Mouse (Mus musculus) adrenal gland, postnatal 36 days (tissue): Measurements from ENCODE around the gene Mogat1. TPM values are rescaled to one million over a fixed set of nuclear protein-coding genes. Genes with fewer than 3 reads are reported as not detected.
A peak's percentile ranks its signal among the peaks of the same experiment; 100 is the strongest.
"Not testable (repeated sequence)": the region's sequence is repeated elsewhere in the genome, so short reads cannot be mapped to it uniquely, and the experiment has no call there.

Experiments used
- DNase-seq, 2 experiments: peaks; one replicate each; pipeline ENCODE4 v3.0.0; 2021; ENCODE audit warnings: mixed read lengths in 1 of 2
- long read RNA-seq, 2 experiments: library from polyadenylated mRNA; stranded (forward); transcript quantifications; one replicate each; pipeline ENCODE4 v2.0.0; 2021; ENCODE audit warnings: borderline sequencing depth in 2 of 2
- total RNA-seq, 2 experiments: library from RNA; stranded (reverse); gene quantifications; 2 replicates each; pipeline ENCODE4 v1.2.3; 2021

Mogat1 gene
- 1 to 10 TPM; 2.1 to 3.1 TPM for total RNA-seq
- long read RNA-seq, experiment 1, partial matches to known transcripts: 1 of 2 reads
- long read RNA-seq, experiment 1, other reads (novel, unspliced or antisense): 0 of 2 reads
- long read RNA-seq, experiment 2, partial matches to known transcripts: 0 of 1 reads
- long read RNA-seq, experiment 2, other reads (novel, unspliced or antisense): 1 of 1 reads

DNA sequence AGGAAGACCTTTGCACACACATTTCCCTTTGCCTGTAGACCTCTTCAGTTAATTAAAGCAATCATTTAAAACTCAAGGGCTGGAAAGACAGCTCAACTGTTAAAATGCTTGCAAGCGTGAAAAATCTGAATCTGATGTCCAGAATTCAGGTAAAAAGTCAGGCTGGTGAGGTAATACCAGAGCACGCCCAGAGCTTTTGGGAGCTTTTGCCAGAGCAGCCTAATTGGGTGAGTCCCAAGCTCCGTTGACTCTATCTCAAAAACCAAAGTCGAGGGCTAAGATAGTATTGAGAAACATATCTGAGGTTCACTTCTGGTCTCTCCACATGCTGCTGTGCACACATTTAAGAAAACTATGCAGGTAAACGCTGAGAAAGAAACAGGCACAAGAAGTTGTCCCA is at the start of gene Mogat1:
TSS of gene Mogat1 (plus strand) at position 130 of the 400 bp plus-strand sequence.
- peak in 1 of 2 experiments; percentile 26 for DNase-seq

DNA sequence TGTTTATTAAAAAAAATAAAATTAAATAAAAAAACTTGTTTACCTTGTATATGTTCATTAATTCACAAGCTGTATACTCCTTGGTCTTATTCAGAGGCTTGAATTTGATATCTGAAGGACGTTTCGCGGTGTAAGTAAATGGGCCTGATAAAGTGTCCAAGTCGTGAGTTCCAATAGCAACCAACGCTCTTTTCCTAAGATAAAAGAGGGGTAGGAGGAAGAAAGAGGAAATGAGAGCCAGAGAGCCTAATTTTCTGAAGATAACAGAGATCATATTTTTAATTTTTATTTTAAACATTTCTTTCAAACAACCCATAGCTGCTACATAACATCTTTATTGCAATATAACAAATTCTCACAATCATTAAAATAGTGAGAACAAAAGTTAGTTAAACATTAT is 38.4 kb upstream of the Mogat1 start:
- DNase-seq: no peak

DNA sequence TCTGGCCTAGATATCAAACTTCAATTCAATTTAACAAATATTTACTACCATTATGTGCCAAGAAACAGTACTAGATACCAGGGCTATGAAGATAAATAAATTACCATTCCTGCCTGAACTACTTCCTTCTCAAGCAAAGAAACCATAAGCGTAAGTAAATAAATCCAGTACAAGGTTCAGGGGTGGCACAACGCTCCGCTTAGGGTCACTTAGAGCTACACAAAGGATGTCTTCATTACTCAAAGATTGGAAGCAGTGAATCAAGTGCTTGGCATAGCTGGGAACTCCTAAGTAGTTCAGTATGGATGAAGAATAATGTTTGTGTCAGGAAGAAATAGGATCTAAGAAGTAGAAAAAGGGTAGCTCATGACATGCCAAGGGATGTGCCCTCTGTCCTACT is 27.4 kb upstream of the Mogat1 start:
- DNase-seq: no peak

DNA sequence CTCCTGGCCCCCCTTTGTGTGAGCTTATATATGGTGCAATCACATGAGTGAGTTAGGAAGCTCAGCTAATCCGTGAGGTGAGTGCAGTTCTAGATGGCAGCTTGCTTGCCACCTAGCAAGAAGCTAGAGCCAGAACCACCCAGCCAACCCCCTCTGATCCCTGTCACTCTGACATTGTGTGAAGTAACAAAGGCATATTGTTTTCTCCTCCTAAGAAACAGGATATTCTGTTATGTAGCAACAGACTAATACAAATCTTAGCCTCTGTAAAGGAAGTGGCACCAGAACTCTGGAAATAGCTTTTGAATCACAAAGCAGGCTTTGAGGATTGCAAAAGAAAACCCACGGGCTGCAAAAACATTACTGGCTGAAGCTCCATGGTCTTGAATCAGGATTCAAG is 26.4 kb upstream of the Mogat1 start:
- DNase-seq: no peak

DNA sequence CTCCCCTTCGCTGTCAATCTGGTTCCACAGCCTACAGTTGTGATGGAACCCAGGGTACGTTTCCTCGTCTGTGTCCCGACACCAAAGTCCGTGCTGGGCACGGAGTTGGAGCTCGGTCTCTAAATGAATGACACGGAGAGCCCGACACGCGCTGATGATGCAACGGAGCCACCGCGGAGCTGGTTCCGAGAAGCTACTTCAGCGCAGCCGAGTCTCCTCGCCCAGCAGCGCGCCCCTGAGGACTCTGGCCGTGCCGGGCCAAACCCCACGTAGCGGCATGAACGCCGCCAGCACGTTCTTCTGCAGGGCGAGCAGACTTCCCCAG is 22.4 kb upstream of the Mogat1 start:
- no peak for DNase-seq

DNA sequence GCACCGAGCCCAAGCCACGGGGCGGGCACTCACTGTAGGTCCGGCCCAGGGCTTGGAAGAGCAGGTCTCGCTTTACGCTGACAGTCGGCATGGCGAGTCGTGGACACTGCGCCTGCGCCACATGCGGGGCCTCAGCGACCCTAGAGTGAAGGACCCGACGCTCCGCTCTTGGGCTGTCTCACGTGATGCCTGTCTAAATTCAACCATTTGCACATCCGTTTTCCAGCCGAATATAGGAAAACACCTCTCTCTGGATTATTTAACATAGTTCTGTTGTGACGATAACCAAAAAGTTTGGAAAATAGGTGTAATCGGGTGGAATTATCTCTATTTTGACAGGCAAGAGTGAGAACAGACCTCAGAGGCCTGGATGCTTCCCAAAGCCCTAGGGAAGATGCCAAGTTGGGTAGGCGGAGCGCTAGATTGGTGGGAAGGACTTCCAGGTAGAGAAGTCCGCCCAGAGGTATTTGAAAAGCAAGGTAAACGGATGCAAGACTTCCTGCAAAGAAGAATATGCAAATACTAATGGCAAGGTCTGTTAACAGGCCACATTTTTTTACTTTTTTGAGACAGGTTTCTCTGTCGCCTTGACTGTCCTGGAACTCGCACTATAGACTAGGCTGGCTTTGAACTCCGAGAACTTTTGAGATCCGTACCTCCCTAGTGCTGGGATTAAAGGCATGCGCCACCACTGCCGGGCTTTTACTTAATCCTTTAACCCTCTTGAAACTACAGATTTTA is 21.9 kb upstream of the Mogat1 start, which contains the start of gene Farsb:
TSS of gene Farsb (minus strand) at position 146 of the 741 bp plus-strand sequence.
- DNase-seq: peak; percentile 91

DNA sequence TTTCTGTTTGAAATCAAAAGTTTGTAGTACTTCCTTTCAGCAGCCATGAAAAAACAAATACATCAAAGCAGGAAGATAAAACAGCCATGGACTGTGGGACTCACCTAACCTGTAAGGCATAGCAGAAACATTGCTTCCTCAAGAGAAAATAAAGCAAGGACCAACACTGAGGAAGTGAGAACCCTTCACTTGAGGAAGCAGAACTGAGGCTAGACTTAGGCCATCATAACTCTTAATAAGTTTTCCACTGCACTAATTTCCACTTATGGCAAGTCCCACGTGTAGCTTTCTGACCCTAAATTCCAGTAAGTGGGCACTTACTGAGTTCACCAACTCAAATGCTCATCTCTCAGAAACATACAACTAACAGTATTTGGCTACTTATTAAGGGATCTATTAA is 20.6 kb upstream of the Mogat1 start:
- no peak for DNase-seq

DNA sequence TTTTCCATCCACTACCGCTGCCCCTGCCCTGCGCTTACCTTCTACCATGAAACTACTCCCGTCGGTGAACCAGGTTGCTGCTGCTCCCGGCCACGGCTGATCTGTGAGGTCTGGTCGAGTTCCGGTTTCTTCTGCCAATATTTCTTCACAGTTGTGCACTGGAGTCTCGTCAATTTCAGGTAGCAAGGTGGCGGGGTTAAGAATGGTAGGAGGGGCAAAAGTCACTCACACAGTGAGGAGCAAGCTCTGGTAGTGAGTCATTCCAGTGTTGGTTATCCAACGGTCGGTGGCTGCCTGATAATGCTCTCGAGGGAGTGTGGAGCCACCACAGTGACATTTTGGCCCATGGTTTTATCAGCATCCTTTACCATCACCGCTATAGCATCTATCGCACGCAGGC is 9.8 kb upstream of the Mogat1 start:
- no peak for DNase-seq

DNA sequence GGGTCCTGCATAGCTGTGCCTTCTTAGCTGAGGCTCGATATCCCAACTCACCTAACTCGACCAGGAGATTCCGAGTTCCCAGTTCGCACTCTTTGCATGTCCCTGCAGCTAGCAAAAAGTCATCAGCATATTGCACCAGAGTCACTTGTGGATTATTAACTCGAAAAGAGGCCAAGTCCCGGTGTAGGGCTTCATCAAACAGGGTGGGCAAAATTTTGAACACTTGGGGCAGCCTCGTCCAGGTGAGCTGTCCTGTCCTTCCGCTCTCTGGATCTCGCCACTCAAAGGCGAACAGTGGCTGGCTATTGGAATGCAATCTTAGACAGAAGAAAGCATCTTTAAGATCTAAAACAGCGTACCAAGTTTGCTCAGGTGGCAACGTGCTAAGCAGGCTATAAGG is 8.9 kb upstream of the Mogat1 start:
- not testable (repeated sequence) for DNase-seq

DNA sequence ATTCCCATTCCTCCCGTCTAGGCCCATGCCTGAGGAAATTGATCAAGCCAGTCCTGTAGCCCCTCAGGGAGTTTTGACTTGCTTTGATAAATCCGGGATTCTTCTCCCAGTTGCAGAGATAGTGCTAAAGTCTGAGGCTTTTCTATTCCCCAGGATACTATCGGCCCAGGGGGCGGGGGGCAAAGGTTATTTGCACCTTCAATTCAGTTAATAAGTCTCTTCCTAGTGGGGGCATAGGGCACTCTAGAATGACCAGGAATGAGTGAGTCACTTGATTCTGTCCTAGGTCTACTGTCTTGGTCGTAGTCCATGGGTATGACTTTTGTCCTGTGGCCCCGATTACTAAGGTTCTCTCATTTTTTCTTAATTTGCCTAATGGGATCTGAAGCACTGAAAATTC is 8.3 kb upstream of the Mogat1 start:
- DNase-seq: no peak

DNA sequence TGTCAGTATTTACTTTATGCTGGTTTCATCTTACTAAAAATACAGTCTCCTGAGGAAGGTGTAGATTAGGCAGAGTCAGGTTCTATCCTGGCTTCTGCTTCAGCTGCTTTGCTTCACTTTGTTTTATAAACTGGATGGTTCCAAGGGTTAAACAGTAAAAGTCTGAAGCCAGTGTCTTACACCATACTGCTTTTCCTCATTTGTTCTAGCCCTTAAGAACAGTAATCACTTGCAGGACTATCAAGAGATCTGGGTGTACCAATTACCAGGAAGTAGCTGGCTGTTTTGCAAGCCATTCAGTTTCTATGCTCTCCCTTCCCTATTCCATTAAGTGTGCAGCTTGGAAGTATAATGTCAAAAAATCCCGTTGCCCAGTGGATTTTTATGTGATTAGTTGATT is 3.7 kb upstream of the Mogat1 start:
- DNase-seq: no peak

DNA sequence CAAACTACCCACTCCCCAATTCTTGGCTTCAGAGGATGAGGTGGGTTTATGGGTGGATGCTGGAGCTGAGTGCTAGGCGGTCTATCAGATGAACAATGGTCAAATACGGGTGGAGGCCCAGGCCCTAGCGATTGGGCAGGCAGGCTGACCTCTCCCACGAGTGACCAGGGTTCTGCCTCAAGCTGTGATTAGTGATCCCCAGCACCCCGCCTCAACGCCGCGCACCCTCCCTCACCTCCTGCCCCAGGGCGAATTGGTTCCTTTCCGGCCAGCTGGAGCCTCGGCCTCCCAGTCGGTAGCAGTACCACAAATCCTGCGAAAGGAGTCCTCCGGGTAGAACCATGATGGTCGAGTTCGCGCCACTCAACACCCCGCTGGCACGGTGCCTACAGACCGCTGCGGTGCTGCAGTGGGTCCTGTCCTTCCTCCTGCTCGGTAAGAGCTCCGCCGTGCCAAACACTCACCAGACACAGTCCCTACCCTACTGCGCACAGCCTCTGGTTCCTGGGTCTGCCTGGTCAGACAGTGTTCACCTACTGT is 900 bp downstream of the Mogat1 start, which contains the start of gene BC035947:
TSS of gene BC035947 (minus strand) at position 538 of the 540 bp plus-strand sequence.
- peak; percentile 25 to 44 for DNase-seq

DNA sequence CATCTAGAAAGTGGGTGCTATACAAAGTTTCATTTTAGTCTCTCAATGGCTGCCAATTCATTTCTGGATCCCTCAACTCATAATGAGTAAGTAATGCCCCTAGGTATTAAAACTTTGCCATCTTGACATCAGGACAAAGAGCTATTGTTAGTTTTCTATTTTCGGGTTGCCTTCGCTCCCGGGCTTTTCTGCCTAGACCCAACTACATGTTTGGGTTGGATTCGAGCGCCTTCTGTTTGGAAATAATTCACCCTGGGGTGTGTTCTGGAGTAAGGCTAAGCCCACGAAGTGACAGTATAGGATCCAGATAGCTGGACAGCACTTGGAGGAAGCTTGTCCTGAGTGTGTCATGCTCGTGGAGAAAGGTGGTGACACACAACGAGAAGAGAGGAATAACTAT is 2.0 kb downstream of the Mogat1 start:
- no peak for DNase-seq

DNA sequence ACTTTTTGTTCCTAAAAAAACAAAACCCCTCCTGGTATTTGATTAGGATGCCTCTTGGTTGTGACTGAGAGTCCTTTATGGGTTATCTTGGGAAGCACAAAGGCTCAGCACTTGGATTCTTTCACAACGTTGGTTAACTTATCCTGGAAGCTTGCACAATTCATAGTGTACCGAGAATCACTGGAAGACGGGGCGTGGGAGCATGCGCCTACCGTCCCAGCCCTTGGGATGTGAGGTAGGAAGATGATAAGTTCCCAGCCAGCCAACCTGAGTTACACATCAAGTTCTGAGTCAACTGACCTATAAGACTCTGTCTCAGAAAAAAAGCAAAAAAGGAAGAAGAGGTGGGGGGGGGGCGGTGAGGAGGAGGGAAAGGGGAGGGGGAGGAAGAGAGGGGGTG is 8.1 kb downstream of the Mogat1 start:
- no peak for DNase-seq

DNA sequence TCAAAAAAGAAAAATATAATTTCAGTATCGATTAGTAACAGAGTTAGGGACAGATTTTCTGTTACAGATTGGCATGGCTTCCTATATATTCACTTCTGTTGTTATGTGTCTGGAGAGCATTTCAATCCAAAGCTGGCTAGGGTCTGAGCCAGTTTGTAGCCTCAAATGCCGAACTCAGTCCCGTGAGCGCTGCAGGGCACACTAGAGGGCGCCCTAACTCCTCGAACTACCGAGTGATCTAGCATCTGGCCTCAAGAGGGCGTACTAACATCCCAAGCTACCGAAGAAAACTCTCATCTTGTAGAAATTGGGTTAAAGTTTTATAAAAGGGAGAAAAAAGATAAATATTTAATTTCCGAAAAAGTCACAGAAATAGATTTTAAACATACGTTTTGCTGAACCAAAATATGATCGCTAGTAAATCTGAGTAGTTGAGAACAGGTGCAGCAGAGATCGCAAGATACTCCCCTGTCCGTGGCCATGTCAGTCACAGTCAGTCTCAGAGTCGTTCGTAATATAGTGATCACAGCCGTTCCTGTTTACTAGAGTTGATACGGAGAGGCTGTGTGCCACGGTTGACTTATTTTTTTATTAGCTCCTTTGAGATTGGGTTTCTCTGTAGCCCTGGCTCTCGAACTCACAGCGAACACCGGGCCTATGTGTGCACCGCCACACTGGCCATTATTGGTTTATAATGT is 14.5 kb downstream of the Mogat1 start:
- DNase-seq: peak; percentile 69 to 73

DNA sequence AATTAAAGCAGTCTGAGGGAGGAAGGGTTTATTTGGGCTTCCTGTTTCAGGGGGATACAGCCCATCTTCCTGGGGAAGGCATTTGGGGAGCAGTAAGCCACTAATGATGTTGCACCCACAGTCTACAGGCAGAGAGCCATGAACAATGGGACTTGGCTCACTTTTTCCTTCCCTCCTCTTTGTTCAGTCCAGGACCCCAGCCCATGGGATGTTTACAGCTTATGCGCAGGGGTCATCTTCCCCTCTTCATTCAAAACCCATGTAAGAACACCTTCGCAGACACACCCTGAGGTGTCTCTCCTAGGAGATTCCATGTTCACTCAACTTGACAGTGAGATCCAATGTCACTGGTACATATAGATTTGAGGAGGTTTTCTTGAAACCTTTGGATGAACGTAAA is 17.6 kb downstream of the Mogat1 start:
- no peak for DNase-seq

DNA sequence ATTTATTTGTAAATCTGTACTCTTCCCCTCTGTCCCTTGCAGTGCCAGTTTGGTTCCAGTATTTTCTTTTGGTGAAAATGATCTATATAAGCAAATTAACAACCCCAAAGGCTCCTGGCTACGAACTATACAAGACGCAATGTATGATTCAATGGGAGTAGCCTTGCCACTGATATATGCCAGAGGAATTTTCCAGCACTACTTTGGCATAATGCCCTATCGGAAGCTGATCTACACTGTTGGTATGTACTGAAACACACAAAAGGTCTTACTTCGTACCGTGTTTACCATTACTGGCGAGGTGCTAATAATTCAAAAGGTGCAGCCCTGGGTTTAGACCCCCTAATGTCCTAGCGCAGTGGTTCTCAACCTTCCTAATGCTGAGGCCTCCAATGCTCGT is 18.2 kb downstream of the Mogat1 start:
- DNase-seq: peak; percentile 7 to 8

DNA sequence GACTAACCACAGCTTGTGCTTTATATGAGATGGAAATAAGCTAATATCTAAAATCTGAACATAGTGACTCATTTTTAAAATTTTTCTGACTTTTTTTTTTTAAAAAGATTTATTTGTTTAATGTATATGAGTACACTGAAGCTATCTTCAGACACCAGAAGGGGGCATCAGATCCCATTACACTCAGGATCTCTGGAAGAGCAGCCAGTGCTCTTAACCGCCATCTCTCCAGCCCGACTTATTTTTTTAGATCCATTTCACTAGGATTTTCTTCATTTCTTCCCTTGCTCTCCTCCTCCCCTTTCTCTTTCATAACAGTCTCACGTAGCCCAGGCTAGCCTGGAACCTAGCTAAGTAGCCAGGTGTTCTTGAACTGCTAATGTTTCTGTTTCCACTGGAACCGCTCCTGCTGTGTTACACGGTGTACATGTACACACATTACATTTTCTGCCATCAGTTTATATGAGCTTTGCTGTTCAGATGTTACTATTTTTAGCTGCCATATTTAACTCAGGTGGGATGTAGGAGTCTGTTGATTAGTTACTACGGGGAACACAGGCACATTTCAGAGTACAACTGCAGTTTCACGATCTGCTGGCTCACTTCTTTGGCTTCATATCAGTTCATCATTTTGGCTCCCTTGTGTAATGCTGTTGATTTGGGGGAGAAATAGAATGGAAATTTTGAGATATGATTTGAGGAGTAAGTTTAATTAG is 19.9 kb downstream of the Mogat1 start:
- no peak for DNase-seq

DNA sequence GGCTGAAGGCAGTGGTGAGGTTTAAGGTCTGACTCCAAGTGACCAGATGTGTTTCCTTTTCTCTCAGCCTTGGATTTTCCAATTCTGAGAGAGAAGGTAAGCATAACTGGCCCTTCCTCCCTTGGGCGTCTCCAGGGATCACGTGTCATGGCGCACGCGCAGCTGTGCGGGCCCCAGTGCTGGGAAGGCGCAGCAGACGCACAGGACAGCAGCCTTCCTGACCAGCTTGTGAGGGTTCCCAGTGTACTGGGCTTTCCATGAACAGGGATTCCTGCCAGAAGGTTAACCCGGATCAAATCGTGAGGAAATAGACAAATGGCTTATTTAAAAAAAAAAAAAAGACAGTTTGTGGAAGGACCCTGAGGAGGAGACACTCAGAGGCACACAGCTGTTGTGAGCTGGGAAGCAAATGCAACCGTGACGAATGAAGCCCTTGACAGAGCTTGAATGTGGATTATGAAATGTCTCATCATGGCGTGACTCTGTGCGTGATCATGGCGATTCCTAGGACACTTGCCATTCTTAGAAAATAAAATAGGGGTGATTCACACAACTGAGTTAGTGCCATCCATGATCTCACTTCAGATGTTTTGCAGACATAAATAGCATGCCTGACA is 21.5 kb downstream of the Mogat1 start:
- peak; percentile 30 to 58 for DNase-seq

DNA sequence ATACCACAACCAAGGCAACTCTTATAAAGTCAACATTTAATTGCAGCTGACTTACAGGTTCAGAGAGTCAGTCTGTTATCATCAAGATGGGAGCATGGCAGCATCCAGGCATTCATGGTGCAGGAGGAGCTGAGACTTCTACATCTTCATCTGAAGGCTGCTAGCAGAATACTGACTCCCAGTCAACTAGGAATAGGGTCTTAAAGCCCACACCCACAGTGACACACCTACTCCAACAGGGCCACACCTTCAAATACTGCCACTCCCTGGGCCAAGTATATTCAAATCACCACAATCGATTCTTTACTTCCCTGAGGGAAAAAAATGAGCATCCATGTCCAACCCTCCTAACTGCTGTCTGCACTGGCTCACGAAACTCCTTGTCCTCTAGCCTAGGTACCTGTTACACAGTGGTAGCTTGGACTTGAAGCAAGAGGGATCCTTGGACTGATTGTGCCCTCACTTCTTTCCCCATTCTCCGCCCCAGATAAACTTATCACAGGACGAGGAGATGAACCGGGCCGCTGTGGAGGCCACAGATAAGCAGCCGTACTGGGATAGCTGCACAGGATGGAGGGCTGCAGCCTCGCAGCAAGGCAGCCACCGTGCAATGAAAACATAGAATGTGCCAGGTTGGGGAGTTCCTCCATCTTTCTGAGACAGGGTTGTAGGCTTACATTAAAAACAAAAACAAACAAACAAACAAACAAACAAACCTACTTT is 23.8 kb downstream of the Mogat1 start:
- no peak for DNase-seq
